Mouse (Mus musculus) embryo, embryonic 11 days (tissue): ENCODE measurements around the gene Carmil2.

ENCODE experiments used
- DNase-seq: peaks from one replicate; pipeline ENCODE4 v3.0.0-alpha.2; 2015

Gene Carmil2

DNA sequence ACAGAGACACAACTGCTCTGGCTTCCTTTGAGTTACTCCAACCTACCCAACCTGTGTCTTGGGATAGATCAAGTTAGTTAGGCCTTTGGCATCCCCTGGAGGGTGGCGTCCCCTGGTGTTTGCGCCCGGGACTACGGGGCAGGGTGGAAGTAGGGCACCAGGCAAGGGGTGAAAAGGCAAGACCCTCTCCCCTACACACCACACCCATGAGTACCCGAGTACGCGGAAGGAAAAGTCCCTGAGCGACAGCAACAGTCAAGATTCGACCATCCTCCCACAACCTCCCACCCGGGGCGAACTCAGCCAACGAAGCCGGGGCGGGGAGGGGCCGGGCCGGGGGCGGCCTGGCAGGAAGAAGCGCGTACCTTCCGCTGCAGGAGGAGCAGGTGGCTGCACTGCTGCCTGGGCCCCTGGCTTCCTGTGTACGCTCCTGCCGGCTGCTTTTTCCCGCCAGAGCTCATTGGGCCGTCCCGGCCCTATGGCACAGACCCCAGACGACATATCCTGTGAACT lies at the start of gene Carmil2:
Carmil2 (plus strand) TSS at position 479 of the 513 bp plus-strand sequence.
- DNase-seq: peak; percentile 46

DNA sequence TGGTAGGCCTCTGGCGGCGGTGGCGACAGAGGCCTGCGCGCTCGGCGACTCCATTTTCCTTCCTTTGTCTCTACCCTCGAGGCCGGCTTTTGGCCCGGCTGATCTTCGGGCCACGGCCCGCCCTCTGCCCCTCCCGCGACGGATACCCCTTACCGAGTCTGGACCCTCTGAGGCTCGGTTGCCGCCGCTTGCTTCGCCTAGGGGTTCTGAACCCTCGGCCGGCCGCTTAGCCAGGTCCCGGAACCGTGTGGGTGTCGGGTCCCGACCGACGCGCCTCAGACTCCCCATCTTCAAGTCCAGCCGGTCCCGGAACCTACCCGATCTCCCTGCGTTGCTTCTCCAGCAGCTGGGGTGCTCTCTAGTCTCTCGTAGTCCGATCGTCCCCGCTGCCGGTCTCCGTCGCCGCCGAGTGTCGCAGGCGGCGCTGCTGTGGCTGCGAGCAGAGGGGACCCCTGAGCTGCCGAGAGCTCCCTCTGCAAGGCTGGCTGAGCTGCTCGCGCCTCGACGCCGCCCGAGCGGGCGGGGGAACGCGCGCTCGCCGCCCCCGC lies 49.0 kb upstream of the Carmil2 start, which contains the start of gene Agrp:
Agrp (minus strand) TSS at position 431 of the 548 bp plus-strand sequence.
- DNase-seq: peak; percentile 71

DNA sequence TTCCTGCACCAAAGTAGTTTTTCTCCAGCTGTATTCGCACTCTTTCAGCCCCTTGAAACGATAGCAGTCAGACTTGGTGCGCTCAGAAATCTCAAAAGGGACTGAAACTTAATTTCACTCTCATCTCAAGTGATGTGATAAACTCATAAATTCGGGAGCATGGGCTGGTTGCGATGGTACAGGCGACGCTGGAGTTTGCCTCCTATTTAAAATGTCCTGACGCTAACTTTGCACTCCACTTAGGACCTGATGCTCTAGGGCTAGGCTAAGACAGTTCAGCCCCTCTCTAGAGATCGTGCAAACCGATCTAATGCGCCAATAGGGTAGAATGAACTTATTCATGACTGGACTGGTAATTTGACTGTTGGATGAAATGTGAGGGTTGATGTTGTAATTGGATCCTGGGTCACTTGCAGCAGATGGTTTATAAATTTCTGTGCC lies 48.5 kb upstream of the Carmil2 start:
- DNase-seq: peak; percentile 58

DNA sequence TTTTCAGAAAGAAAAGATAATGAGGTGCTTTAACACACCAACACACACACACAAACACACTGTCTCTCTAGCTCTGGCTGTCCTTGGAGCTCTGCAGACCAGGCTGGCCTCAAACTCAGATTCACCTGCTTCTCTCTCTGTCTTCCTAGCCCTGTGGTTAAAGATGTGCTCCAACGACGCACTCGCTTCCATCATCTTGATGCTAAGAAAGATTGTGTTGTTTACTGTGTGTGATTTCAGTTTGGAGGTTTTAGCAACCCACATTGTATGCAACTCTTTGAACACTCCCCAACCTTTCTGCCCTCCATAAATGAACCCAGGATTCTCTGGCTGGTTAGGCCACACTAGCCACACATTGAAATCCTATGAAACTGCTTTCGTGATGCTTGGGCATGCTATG lies 47.6 kb upstream of the Carmil2 start:
- no peak for DNase-seq

DNA sequence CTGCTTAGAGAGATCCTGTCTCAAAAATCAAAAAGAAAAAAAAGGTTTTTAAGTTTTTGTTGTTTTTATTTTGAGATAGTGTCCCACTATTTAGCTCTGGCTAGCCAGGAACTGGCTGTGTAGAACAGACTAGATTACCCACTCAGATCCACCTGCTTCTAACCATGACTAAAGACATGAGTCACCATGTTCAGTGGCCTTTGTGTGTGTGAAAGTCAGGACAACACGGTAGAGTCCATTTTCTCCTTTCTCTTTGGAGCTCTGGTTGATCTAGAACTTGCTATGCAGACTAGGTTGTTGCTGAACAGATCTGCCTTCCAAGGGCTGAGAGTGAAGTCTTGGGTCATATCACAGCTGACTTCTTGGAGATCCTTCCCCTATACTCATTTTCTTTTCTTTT lies 46.2 kb upstream of the Carmil2 start:
- DNase-seq: no peak

DNA sequence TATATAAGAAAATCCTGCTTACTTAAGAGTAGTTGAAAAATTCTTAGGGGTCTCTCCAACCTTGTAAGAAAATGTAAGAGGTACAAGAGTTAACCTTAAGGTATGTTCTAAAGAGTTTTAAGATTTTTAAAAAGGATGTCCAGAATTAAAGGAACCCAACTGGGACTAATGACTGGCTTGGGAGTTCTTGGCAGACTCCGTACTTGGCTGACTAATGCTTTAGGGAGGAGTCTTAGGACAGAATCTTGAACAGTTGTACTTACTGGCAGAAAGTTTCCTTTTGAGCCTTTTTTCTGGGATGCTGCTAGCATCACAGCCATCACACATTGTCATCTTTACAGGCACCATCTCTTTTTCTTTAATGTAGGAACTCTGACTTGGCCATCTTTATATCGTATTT lies 45.6 kb upstream of the Carmil2 start:
- no peak for DNase-seq

DNA sequence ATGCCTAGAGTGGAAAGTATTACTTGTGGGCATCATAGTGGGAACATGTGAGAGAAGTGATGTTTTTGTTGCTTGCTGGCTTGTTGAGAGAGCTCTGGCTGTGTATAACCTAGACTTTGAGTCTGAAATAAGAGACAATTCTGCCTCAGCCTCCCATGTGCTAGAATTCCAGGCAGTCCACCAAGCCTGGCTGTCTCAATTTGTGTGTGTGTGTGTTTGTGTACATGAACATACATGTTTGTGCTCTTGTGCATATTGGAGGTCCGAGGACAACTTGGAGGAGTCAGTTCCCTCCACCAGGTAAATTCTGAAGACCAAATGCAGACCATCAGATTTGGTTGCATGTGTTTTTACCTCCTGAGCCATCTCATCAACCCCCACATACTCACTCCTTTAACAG lies 40.9 kb upstream of the Carmil2 start:
- no peak for DNase-seq

DNA sequence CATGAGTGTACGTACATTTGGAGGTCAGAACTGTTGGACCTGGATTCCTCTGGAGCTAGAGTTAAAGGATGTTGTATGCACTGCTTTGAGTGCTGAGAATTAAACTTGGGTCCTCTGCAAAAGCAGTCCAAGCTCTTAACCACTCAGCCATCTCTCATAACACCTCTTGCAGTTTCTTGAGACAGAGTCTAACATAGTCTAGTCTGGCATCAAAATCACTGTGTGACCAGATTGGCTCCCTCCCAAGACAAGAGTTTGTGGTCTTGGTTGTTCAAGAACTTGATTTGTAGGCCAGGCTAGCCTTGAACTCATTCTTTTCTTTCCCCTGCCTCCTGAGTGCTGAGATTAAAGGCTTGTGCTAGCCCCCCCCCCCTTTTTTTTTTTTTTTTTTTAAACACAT lies 37.1 kb upstream of the Carmil2 start:
- no peak for DNase-seq

DNA sequence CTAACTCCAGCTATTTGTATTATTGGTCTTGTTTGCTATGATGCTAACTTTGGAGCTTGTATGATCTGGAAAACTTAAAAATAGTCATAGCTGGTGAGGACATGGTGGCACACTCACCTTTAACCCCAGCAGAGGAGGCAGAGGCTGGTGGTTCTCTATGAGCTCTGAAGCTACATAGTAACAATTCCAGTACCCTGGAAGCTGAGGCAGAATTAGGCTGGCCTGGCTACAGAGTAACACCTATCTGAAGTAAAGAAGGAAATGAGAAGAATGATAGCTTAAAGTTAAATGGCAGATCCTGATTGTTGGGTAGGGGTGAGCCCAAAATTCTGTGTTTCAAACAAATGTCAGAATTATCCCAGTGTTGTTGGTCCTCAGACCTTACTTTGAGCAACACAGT lies 28.4 kb upstream of the Carmil2 start:
- no peak for DNase-seq

DNA sequence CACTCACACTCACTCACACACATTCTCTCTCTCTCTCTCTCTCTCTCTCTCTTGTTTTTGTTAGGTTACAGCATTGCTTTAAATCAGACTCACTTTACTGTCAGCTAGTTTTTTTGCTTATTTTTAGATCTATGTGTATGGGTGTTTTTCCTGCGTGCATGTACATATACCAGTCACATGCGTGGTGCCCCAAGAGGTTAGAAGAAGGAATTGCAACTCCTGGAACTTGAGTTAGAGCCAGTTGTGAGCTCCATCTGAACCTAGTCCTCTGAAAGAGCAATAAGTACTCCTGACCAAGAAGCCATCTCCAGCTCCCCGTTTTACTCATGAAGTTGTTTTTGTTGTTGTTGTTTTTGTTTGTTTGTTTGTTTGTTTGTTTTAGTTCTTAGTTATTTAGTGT lies 24.9 kb upstream of the Carmil2 start:
- peak; percentile 30 for DNase-seq

DNA sequence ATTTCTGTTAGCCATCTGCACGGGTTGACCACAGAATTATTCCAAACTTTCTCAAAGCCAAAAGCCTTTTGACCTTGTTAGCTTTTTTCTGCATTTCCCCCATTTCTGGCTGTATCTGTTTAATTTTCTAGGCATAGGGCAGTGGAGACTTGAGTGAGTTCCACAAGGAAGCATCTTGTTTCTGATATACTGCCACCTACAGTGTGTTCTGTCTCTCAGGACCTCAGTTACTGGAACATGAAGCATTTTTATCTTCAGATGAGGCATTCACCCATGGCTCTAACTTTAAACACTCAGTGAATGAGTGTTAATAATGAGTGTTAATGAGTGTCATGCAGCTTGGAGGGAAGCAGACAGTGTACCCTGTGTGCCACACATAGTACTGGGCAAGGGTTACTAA lies 8.2 kb upstream of the Carmil2 start:
- DNase-seq: no peak

DNA sequence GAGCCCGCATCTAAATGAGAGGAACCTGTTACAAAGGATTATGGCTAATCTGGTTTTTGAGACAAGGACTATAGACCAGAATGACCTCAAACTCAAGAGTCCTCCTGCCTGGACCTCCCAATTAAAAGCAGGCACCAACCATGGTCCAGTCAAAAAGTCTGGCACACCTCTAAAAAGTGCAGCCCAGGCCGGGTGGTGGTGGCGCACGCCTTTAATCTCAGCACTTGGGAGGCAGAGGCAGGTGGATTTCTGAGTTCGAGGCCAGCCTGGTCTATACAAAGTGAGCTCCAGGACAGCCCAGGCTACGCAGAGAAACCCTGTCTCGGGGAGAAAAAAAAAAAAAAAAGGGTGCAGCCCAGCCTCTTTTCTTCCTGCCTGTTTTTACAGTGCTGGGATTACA lies 749 bp upstream of the Carmil2 start:
- DNase-seq: no peak

DNA sequence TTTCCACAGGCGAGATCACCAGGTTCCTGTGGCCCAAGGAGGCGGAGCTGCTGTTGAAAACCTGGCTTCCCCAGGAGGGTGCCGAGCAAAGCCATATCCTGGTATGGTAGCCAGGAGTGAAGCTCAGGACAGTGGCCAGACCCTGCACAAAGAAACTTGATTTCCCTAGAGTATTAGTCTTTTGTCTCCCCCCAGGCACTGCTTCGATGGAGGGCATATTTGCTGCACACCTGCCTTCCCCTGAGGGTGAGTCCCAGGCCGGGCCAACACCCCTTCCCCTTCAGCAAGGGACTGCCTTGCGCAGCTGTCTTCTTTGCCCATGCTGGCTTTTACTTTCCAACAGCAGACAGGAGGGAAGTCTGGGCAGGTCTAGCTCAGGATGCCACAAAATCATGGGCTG lies 477 bp downstream of the Carmil2 start:
- DNase-seq: no peak

DNA sequence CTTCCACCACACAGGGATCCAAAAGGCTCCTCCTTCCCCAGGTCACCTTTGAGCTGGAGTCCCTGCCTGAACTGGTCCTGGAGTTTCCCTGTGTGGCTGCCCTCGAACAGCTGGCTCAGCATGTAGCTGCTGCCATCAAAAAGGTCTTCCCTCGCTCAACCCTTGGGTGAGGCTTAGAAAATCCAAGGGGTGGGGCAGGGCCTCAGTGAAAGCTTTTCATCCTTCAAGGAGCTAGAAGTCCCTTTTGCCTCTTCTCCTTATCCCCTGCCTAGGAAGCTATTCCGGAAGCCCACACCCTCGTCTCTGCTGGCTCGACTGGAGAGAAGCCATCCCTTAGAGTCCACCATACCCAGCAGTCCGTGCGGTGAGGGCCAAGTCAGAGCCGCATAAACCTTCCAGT lies 1.4 kb downstream of the Carmil2 start:
- no peak for DNase-seq

DNA sequence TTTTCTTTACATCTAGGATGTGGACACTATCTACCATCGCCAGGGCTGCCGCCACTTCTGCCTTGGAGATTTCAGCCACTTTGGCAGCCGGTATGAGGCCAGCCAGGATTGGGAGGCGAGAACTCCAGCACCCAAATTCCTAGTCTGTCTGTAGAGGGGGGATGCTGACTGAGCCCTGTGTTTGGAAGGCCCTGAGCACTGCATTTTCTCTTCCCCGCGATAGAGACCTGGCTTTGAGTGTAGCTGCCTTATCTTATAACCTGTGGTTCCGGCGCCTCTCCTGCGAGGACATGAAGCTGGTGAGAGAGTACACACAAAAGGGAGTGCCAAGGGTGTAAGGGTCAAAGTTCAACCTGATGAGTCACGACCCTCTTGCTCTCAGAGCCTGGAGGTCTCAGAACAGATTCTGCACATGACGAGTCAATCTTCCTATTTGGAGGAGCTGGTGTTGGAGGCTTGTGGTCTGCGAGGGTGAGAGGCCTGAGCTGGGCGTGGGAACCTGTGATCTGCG lies 2.2 kb downstream of the Carmil2 start:
- DNase-seq: no peak

DNA sequence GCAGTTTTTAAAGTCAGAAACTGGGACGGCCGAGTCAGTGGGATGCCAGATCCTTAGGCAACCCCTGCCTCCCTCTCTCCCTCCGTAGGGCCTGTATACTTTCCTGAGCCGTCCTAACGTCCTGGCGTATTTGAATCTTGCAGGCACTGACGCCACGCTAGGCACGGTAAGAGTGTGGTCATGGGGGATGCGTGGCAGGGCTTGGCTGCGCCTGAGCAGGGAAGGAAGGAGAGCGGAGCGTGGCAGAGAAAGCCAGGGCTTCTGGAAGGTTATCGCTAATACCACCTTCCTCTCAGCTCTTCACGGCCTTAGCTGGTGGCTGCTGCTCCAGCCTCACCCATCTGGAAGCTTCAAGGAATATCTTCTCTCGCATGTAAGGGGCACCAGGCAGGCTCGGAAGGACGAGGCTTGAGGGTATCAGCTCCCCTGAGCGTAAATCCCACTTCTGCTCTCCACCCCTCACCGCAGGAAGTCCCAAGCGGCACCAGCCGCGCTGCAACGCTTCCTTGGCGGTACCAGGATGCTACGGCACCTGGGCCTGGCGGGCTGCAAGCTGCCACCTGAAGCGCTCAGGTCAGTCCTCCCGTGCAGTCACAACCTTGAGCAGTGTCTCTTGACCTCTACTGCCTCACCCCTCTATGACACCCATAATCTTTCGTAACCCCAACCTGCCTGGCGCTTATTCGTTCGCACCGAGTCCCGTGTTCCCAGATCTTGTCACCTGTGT lies 3.3 kb downstream of the Carmil2 start:
- no peak for DNase-seq

DNA sequence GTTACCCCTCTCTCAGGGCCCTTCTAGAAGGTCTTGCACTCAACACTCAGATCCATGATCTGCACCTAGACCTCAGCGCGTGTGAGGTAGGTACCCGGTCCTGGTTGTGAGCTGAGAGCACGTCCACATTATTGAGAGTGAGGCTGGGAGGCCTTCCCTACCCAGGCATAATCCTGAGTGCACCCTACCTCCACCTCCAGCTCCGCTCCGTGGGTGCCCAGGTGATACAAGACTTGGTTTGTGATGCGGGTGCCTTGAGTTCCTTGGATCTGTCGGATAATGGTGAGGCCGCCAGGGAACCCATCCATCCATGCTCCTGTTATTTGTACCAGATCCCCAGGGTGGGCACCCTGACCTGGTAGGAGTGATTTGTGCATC lies 3.9 kb downstream of the Carmil2 start:
- no peak for DNase-seq

DNA sequence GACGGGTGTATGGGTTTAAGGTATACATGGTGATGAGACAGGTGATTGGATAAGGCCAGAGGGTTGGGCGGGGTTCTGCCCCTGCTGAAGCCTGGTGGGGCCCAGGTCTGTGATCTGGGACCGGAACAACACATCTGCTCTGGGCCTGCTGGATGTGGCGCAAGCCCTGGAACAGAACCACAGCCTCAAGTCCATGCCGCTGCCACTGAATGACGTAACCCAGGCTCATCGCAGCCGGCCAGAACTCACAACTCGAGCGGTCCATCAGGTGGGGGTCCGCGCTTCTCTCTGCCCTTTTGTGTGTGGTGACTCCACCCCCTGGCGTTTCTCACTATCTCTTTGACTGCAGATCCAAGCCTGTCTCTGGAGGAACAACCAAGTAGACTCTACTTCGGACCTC lies 4.9 kb downstream of the Carmil2 start:
- no peak for DNase-seq

DNA sequence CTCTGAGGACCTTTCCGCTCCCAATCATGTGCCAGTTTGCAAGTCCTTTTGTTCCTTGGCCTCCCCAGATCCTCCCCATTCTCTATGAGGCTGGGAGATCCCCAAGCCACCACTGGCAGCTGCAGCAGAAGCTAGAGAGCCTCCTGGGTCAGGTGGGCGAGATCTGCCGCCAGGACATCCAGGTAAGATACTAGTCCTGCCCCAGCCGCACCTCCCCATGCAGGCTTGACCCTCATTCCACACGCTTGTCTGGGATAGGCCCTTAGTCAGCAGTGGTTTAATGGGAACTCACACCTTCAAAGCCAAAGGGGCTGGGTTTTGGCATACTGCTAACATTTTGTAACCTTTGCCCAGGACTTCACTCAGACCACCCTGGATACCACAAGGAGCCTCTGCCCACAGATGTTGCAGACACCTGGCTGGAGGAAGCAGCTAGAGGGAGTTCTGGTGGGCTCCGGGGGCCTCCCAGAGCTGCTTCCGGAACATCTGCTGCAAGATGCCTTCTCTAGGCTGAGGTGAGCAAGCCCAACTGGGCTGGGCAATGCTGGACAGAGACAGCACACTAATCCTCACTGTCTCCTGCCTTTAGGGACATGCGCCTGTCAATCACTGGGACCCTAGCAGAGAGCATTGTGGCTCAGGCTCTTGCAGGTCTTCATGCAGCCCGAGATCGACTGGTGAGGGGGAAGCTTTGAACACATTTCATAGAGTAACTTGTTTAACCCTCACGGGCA lies 6.5 kb downstream of the Carmil2 start:
- DNase-seq: no peak

DNA sequence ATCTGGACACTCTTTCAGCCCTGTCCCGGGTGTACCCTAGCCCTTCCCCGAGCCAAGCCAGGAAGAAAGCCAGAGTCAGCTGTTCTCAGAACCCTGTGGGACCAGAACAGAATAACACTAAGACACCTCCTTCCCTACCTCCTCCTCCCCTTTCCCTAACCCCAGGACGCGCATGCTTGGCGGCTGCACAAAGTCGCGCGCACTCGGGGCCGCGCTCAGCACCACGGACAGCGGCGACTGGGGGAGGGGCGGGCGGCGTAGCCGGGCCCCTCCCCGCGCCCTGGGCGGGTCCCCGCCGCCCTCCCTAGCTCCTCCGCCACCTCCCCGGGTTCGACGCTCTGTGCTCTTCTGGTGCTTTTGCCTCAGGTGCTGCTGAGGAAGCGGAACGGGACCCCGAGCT lies 7.6 kb downstream of the Carmil2 start:
- peak; percentile 82 for DNase-seq

DNA sequence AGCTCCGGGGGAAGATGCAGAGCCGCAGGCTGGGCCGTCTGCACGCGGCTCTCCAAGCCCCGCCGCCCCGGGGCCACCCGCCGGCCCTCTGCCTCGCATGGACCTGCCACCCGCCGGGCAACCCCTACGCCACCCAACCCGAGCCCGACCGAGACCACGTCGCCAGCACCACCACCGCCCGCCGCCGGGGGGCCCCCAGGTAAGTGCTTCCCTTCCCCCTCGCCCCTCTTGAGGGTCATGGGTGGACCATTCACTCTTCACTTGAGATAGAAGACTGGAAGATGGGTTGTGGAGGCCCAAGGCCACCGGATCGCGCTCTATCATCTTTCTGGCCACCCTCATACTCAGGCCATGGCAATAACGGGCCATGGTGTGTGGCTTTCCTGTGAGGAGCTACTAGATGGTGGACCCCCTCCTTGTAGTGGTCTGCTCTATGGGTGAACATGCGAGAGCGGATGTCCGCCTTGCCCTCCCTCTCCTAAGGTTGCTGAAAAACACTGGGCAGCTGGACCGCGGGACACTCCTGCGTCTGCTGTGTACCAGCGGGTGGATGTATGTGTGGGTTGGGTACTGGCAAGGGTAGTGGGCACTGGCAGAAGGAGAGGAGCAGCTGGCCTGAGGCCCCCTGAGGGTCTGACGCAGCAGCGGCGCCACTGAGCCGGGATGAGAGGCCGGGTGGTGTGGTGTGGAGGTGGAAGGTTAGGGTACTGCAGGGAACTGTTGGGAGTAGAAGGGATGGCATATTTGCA lies 8.2 kb downstream of the Carmil2 start:
- peak; percentile 31 for DNase-seq

DNA sequence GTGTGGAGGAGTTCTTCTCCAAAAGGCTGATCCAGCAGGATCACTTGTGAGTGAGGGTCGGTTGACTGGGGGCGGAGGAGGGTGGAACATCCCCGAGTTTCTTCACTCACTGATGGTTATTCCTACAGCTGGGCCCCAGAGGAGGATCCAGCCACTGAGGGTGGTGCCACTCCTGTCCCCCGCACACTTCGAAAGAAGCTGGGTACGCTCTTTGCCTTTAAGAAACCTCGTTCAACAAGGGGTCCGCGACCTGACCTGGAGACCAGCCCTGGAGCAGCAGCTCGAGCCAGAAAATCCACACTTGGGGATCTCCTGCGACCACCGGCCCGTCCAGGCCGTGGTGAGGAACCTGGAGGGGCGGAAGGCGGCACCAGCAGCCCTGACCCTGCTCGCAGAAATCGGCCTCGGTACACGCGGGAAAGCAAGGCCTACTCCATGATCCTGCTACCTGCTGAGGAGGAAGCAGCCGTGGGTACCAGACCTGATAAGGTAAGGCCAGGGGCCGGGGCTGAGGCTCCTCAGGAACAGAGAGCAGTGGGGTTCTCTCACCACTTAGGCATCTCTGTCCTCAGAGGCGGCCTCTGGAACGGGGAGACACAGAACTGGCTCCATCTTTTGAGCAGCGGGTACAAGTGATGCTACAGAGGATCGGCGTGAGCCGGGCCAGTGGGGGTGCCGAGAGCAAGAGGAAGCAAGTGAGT lies 9.2 kb downstream of the Carmil2 start:
- DNase-seq: no peak
